Mouse (Mus musculus) CH12F3 (cell line): ENCODE data around the gene Ccdc184.

ENCODE experiments used
- in situ Hi-C: fragments of 300-500 bp; cut with MboI; formaldehyde crosslinking; loops from 2 replicates; pipeline ENCODE4 v1.14.3; 2020; ENCODE audit warnings: low sequenced_read_pairs

Gene Ccdc184

DNA sequence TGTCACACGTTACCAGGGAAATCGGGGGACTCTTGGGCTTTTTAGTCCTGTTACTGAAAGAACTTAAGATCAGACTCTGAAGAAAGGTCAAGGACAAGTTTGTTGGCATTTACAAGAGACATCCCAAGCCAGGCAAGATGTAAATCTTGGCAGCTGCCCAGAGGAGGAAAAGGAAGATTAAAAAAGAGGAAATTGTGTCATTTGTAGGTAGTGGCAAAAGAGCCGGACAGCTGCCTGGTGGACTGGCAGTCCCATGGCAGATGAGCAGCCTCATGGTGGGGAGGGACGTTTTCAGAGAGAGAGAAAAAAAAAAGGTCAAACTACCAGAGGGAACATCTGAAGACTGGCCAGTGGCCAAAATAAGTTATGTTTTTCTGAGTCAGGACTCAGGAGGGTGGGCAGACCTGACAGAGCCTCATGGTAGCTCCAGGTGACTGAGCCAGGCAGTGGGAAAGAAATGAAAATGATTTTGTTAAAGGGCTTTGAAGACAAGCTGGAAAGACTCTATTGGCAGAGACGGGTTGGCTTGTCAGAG is 46.4 kb downstream of the Ccdc184 start:
- in situ Hi-C loops: no loop called here

DNA sequence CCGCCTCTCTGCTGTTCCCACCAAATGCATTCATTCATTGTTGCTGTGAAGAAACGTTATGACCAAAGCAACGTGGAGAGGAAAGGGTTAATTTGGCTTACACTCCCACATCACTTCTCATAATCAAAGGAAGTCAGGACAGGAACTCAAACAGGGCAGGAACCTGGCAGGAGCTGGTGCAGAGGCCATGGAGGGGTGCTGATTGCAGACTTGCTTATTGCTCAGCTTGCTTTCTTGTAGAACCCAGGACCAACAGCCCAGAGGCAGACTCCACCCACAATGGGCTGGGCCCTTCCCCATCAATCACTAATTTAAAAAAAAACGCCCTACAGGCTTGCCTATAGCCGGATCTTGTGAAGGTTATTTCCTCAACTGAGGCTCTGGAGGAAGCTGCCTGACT is 47.2 kb downstream of the Ccdc184 start:
- in situ Hi-C loops: no loop called here
